Mouse (Mus musculus) brain, embryonic 14.5 days (tissue): ENCODE results near the gene Aurka. TPM values are rescaled to one million over a fixed set of nuclear protein-coding genes. Genes with fewer than 3 reads are reported as not detected.

Source experiments
- DNase-seq: peaks from one replicate; pipeline ENCODE4 v3.0.0-alpha.2; 2011; ENCODE audit warnings: low read depth
- CTCF ChIP-seq: fragments of 200-500 bp; IDR thresholded peaks from 2 replicates; pipeline ENCODE4 v1.5.1; 2012; ENCODE audit warnings: inconsistent platforms, mild to moderate bottlenecking, moderate library complexity, borderline replicate concordance; ENCODE audit not compliant: insufficient read depth, insufficient read length; ENCODE audit errors: extremely low read depth
- POLR2A ChIP-seq: fragments of 200-500 bp; IDR thresholded peaks from 2 replicates; pipeline ENCODE4 v1.6.1; 2012; ENCODE audit warnings: mild to moderate bottlenecking, inconsistent platforms, borderline replicate concordance; ENCODE audit not compliant: poor library complexity, insufficient read depth, insufficient read length, severe bottlenecking; ENCODE audit errors: extremely low read depth
- polyA plus RNA-seq: library from polyadenylated mRNA; depleted of rRNA; stranded (reverse); fragments of >200 nt; gene quantifications from 2 replicates; pipeline ENCODE4 v1.2.3, GENCODE M21; 2012; rRNA removed

Aurka gene
- polyA plus RNA-seq, result 20.4 and 31.9 TPM in 2 replicates

GRCm38 (mm10) chr2:172370411-172371223 is at the start of gene Aurka, which contains the start of gene Cstf1:
Gene Aurka, minus strand, starts transcription at chr2:172370535.
Gene Cstf1, plus strand, starts transcription at chr2:172370681.
- peak; percentile 99 for DNase-seq
- TF ChIP-seq CTCF (no peak), POLR2A (0 out of 2 replicates have a peak, but pooled peaks have one; percentile 38)

GRCm38 (mm10) chr2:172418208-172418607 is 47.9 kb upstream of the Aurka start:
- no peak for DNase-seq
- TF ChIP-seq CTCF (no peak), POLR2A (no peak)

GRCm38 (mm10) chr2:172416876-172417275 is 46.5 kb upstream of the Aurka start:
- no peak for TF ChIP-seq POLR2A
- TF ChIP-seq CTCF, result no peak
- no peak for DNase-seq

GRCm38 (mm10) chr2:172416218-172416617 is 45.9 kb upstream of the Aurka start:
- DNase-seq, result no peak
- TF ChIP-seq POLR2A (no peak), CTCF (no peak)

- TF ChIP-seq POLR2A, result no peak
- TF ChIP-seq CTCF, result no peak
- DNase-seq, result no peak
Measured at GRCm38 (mm10) chr2:172413894-172414293, 43.6 kb upstream of the Aurka start.

GRCm38 (mm10) chr2:172413273-172413672 is 42.9 kb upstream of the Aurka start:
- no peak for DNase-seq
- TF ChIP-seq CTCF, result no peak
- no peak for TF ChIP-seq POLR2A

GRCm38 (mm10) chr2:172412454-172412853 is 42.1 kb upstream of the Aurka start:
- TF ChIP-seq CTCF (no peak), POLR2A (no peak)
- peak; percentile 37 for DNase-seq

- TF ChIP-seq CTCF (no peak), POLR2A (no peak)
- no peak for DNase-seq
Measured at GRCm38 (mm10) chr2:172411091-172411490, 40.8 kb upstream of the Aurka start.

GRCm38 (mm10) chr2:172410686-172411085 is 40.4 kb upstream of the Aurka start:
- TF ChIP-seq CTCF, result no peak
- no peak for TF ChIP-seq POLR2A
- no peak for DNase-seq

- DNase-seq, result no peak
- TF ChIP-seq CTCF, result no peak
- TF ChIP-seq POLR2A, result no peak
Measured at GRCm38 (mm10) chr2:172407499-172407898, 37.2 kb upstream of the Aurka start.

- DNase-seq, result no peak
- TF ChIP-seq POLR2A, result no peak
- TF ChIP-seq CTCF, result no peak
Measured at GRCm38 (mm10) chr2:172406173-172406572, 35.8 kb upstream of the Aurka start.

- no peak for DNase-seq
- TF ChIP-seq CTCF (no peak), POLR2A (no peak)
Measured at GRCm38 (mm10) chr2:172405011-172405410, 34.7 kb upstream of the Aurka start.

GRCm38 (mm10) chr2:172404239-172404638 is 33.9 kb upstream of the Aurka start:
- TF ChIP-seq CTCF (no peak), POLR2A (no peak)

More at GRCm38 (mm10) chr2:172404239-172404638, 33.9 kb upstream of the Aurka start:
- no peak for DNase-seq
